ENCODE assay signal across 8 mouse cellular contexts in genomic region chr11:116198132-116198531, GRCm38 (mm10). TPM values are rescaled to one million over a fixed set of nuclear protein-coding genes. Genes with fewer than 3 reads are reported as not detected.
DNase-seq lines count a peak whose midpoint lies in the region; ATAC-seq lines count a peak whose summit lies in the region.

No protein-coding gene starts in this region.

- WGBS in heart, embryonic 16.5 days, result 17% methylated on average over 13 of the region's 13 CpGs
- 30% methylated on average over 13 of the region's 13 CpGs for WGBS in hindbrain, embryonic 11.5 days
- 31% methylated on average over 13 of the region's 13 CpGs for WGBS in midbrain, embryonic 11.5 days

- DNase-seq in heart, adult 9 months (ENCODE audit: low spot score in 2 of 2), result no peak
- DNase-seq in NIH3T3 (ENCODE audit: low read depth), result peak; percentile 15
- DNase-seq in hindbrain, embryonic 11.5 days (ENCODE audit: low spot score), result no peak
- DNase-seq in midbrain, embryonic 11.5 days (ENCODE audit: low spot score, missing footprints), result no peak
- DNase-seq in layer of hippocampus, adult 9-10 months (ENCODE audit: low spot score), result no peak
- DNase-seq in left cerebral cortex, postnatal 25 days (ENCODE audit: low spot score in 2 of 2), result no peak

- peak overlapping the region; percentile 92 for H3K9ac ChIP-seq in heart, embryonic 16.5 days (ENCODE audit: low read length)
- peak overlapping the region; percentile 88 for H3K9ac ChIP-seq in hindbrain, embryonic 11.5 days (ENCODE audit: low read depth, low read length)
- H3K9ac ChIP-seq in midbrain, embryonic 11.5 days (ENCODE audit: low read length), result peak overlapping the region; percentile 87

- H3K9me3 ChIP-seq in heart, embryonic 16.5 days (replicated peaks; ENCODE audit: control insufficient read depth, low read length), result no peaks in the 10 kb centered on the region
- no peaks in the 10 kb centered on the region for H3K9me3 ChIP-seq in hindbrain, embryonic 11.5 days (ENCODE audit: control insufficient read depth, low read length)
- H3K9me3 ChIP-seq in midbrain, embryonic 11.5 days (ENCODE audit: control insufficient read depth, low read length), result no peaks in the 10 kb centered on the region

- H3K4me2 ChIP-seq in heart, embryonic 16.5 days (ENCODE audit: low read depth, low read length), result peak overlapping the region; percentile 78
- H3K4me2 ChIP-seq in hindbrain, embryonic 11.5 days (replicated peaks; ENCODE audit: low read depth, low read length), result peak overlapping the region; percentile 83
- peak overlapping the region; percentile 75 for H3K4me2 ChIP-seq in midbrain, embryonic 11.5 days

- H3K4me1 ChIP-seq in heart, embryonic 16.5 days (ENCODE audit: control insufficient read depth, insufficient read depth, low read length), result peaks cover 13% of the 10 kb centered on the region
- no peaks in the 10 kb centered on the region for H3K4me1 ChIP-seq in hindbrain, embryonic 11.5 days (replicated peaks; ENCODE audit: control insufficient read depth, insufficient read depth, low read length)
- 0 out of 2 replicates have a peak, but pooled peaks cover 6% of the 10 kb centered on the region for H3K4me1 ChIP-seq in midbrain, embryonic 11.5 days (ENCODE audit: control insufficient read depth, insufficient read depth, low read length)

- no peaks in the 10 kb centered on the region for H3K27me3 ChIP-seq in heart, embryonic 16.5 days (ENCODE audit: control insufficient read depth, insufficient read depth, low read length)
- H3K27me3 ChIP-seq in hindbrain, embryonic 11.5 days (ENCODE audit: control insufficient read depth, insufficient read depth, low read length), result no peaks in the 10 kb centered on the region
- no peaks in the 10 kb centered on the region for H3K27me3 ChIP-seq in midbrain, embryonic 11.5 days (ENCODE audit: control insufficient read depth, insufficient read depth, low read length)

- H3K36me3 ChIP-seq in heart, embryonic 16.5 days (ENCODE audit: control insufficient read depth, insufficient read depth), result peaks cover 7% of the 10 kb centered on the region
- no peaks in the 10 kb centered on the region for H3K36me3 ChIP-seq in hindbrain, embryonic 11.5 days (ENCODE audit: control insufficient read depth, insufficient read depth, low read length)
- no peaks in the 10 kb centered on the region for H3K36me3 ChIP-seq in midbrain, embryonic 11.5 days (ENCODE audit: control insufficient read depth, insufficient read depth, low read length)

- H3K4me3 ChIP-seq in heart, embryonic 16.5 days (ENCODE audit: low read length), result peak overlapping the region; percentile 80
- peak overlapping the region; percentile 82 for H3K4me3 ChIP-seq in hindbrain, embryonic 11.5 days (ENCODE audit: low read depth, low read length)
- H3K4me3 ChIP-seq in midbrain, embryonic 11.5 days (ENCODE audit: low read depth, low read length), result peak overlapping the region; percentile 85

- H3K27ac ChIP-seq in heart, embryonic 16.5 days (ENCODE audit: low read length), result peak overlapping the region; percentile 86
- peak overlapping the region; percentile 97 for H3K27ac ChIP-seq in hindbrain, embryonic 11.5 days (ENCODE audit: low read depth, low read length)
- 0 out of 2 replicates have a peak overlapping the region, but pooled peaks have one; percentile 95 for H3K27ac ChIP-seq in midbrain, embryonic 11.5 days (ENCODE audit: low read depth, low read length)

- intact Hi-C loops in left cerebral cortex, postnatal 25 days (cut with DNase I), result loop anchor here (2.0 kb wide), 1 partner anchor 59 kb away; the partner anchor contains the start of gene Mrpl38

- no peak for ATAC-seq in heart, embryonic 16.5 days (replicated peaks; ENCODE audit: extremely low read depth, insufficient read depth, low FRiP score)
- ATAC-seq in hindbrain, embryonic 11.5 days (ENCODE audit: low FRiP score), result no peak
- no peak for ATAC-seq in midbrain, embryonic 11.5 days (ENCODE audit: low FRiP score)
- ATAC-seq in megakaryocyte-erythroid progenitor cell, adult 5-6 weeks (replicated peaks; ENCODE audit: low FRiP score, low TSS enrichment, poor library complexity, severe bottlenecking), result no peak

RNA-seq across cellular contexts. Expression of gene Ten1, which starts 0.5 kb away (rescaled TPM):
- 76.0 and 84.5 TPM in 2 replicates for polyA plus RNA-seq in heart, embryonic 16.5 days (2015; fragmentation: Nextera tagmentation; extraction: Ambion mirVana)
- 59.4 and 60.7 TPM in 2 replicates for polyA plus RNA-seq in hindbrain, embryonic 11.5 days (2014; fragmentation: Nextera tagmentation; extraction: Ambion mirVana)
- polyA plus RNA-seq in midbrain, embryonic 11.5 days (2014; fragmentation: Nextera tagmentation; extraction: Ambion mirVana), result 48.6 and 55.6 TPM in 2 replicates
- total RNA-seq in left cerebral cortex, postnatal 25 days (2021), result 10 to 100 TPM; 40.6 to 42.4 TPM
- 82.7 and 85.5 TPM in 2 replicates for total RNA-seq in megakaryocyte-erythroid progenitor cell, adult 5-6 weeks (2014; fragmentation: Nextera tagmentation)
- total RNA-seq in megakaryocyte-erythroid progenitor cell, adult 5-6 weeks (2017), result 28.1 and 28.8 TPM in 2 replicates

RNA-seq across cellular contexts. Expression of gene Acox1, which starts 0.7 kb away (rescaled TPM):
- 38.6 and 40.5 TPM in 2 replicates for polyA plus RNA-seq in heart, embryonic 16.5 days (2015; fragmentation: Nextera tagmentation; extraction: Ambion mirVana)
- 31.7 and 36.3 TPM in 2 replicates for polyA plus RNA-seq in hindbrain, embryonic 11.5 days (2014; fragmentation: Nextera tagmentation; extraction: Ambion mirVana)
- 32.8 and 36.1 TPM in 2 replicates for polyA plus RNA-seq in midbrain, embryonic 11.5 days (2014; fragmentation: Nextera tagmentation; extraction: Ambion mirVana)
- 100 to 1,000 TPM; 110 to 111 TPM for total RNA-seq in left cerebral cortex, postnatal 25 days (2021)
- total RNA-seq in megakaryocyte-erythroid progenitor cell, adult 5-6 weeks (2014; fragmentation: Nextera tagmentation), result 18.2 and 21.3 TPM in 2 replicates
- 19.9 and 27.1 TPM in 2 replicates for total RNA-seq in megakaryocyte-erythroid progenitor cell, adult 5-6 weeks (2017)

RNA-seq across cellular contexts. Expression of gene Fbf1, which starts 30.2 kb away (rescaled TPM):
- 20.8 and 23.7 TPM in 2 replicates for polyA plus RNA-seq in heart, embryonic 16.5 days (2015; fragmentation: Nextera tagmentation; extraction: Ambion mirVana)
- polyA plus RNA-seq in hindbrain, embryonic 11.5 days (2014; fragmentation: Nextera tagmentation; extraction: Ambion mirVana), result 28.4 and 32.1 TPM in 2 replicates
- 28.7 and 30.1 TPM in 2 replicates for polyA plus RNA-seq in midbrain, embryonic 11.5 days (2014; fragmentation: Nextera tagmentation; extraction: Ambion mirVana)
- total RNA-seq in left cerebral cortex, postnatal 25 days (2021), result 10 to 100 TPM; 72.8 to 82.1 TPM
- total RNA-seq in megakaryocyte-erythroid progenitor cell, adult 5-6 weeks (2014; fragmentation: Nextera tagmentation), result 27.2 and 30.0 TPM in 2 replicates
- 21.6 and 32.0 TPM in 2 replicates for total RNA-seq in megakaryocyte-erythroid progenitor cell, adult 5-6 weeks (2017)

RNA-seq across cellular contexts. Expression of gene Evpl, which starts 39.7 kb away (rescaled TPM):
- 1.2 TPM in 2 replicates for polyA plus RNA-seq in heart, embryonic 16.5 days (2015; fragmentation: Nextera tagmentation; extraction: Ambion mirVana)
- 0.49 and 0.52 TPM in 2 replicates for polyA plus RNA-seq in hindbrain, embryonic 11.5 days (2014; fragmentation: Nextera tagmentation; extraction: Ambion mirVana)
- 0.26 TPM in 2 replicates for polyA plus RNA-seq in midbrain, embryonic 11.5 days (2014; fragmentation: Nextera tagmentation; extraction: Ambion mirVana)
- total RNA-seq in left cerebral cortex, postnatal 25 days (2021), result 1 to 10 TPM in 1 of 2 experiments, under 1 TPM in 1; 0.92 to 1.1 TPM
- 0.32 TPM in 1 of 2 replicates, not detected in the other for total RNA-seq in megakaryocyte-erythroid progenitor cell, adult 5-6 weeks (2014; fragmentation: Nextera tagmentation)
- total RNA-seq in megakaryocyte-erythroid progenitor cell, adult 5-6 weeks (2017), result 0.69 and 0.80 TPM in 2 replicates

RNA-seq across cellular contexts. Expression of gene Mrpl38, which starts 59.5 kb away (rescaled TPM):
- polyA plus RNA-seq in heart, embryonic 16.5 days (2015; fragmentation: Nextera tagmentation; extraction: Ambion mirVana), result 102 and 106 TPM in 2 replicates
- 93.2 and 100 TPM in 2 replicates for polyA plus RNA-seq in hindbrain, embryonic 11.5 days (2014; fragmentation: Nextera tagmentation; extraction: Ambion mirVana)
- polyA plus RNA-seq in midbrain, embryonic 11.5 days (2014; fragmentation: Nextera tagmentation; extraction: Ambion mirVana), result 96.3 and 97.0 TPM in 2 replicates
- total RNA-seq in left cerebral cortex, postnatal 25 days (2021), result 10 to 100 TPM; 53.0 to 53.8 TPM
- 79.8 and 89.1 TPM in 2 replicates for total RNA-seq in megakaryocyte-erythroid progenitor cell, adult 5-6 weeks (2014; fragmentation: Nextera tagmentation)
- total RNA-seq in megakaryocyte-erythroid progenitor cell, adult 5-6 weeks (2017), result 39.6 and 49.6 TPM in 2 replicates
